Mouse (Mus musculus): ENCODE measurements around the gene Yod1. TPM values are rescaled to one million over a fixed set of nuclear protein-coding genes. Genes with fewer than 3 reads are reported as not detected.

The Yod1 gene
- polyA plus RNA-seq (2012; ENCODE audit: low replicate concordance): 1.2 and 4.8 TPM in 2 replicates

GRCm38 (mm10) chr1:130717291-130717871, at the start of gene Yod1:
Gene Yod1, plus strand, starts transcription at chr1:130717327.

GRCm38 (mm10) chr1:130715561-130716217, 1.4 kb upstream of the Yod1 start, which contains the start of gene Gm29427:
Gene Gm29427, minus strand, starts transcription at chr1:130715799.

GRCm38 (mm10) chr1:130729153-130729552, 12.0 kb downstream of the Yod1 start, which contains the start of gene Pfkfb2:
Gene Pfkfb2, minus strand, starts transcription at chr1:130729253.

GRCm38 (mm10) chr1:130731741-130732337, 14.7 kb downstream of the Yod1 start, which contains the start of gene AA986860:
Gene AA986860, plus strand, starts transcription at chr1:130731976.

Other genes starting within 250 kb of the Yod1 start
- gene Zp3r, start 87.7 kb upstream of the Yod1 start, polyA plus RNA-seq (2012; ENCODE audit: low replicate concordance): not detected in 2 replicates
- 0.12 TPM in 1 of 2 replicates, not detected in the other for gene C4bp, start 55.7 kb upstream of the Yod1 start, polyA plus RNA-seq (2012; ENCODE audit: low replicate concordance)
- gene Gm29427, start 1.5 kb upstream of the Yod1 start, polyA plus RNA-seq (2012; ENCODE audit: low replicate concordance): not detected in 2 replicates
- 0.35 and 6.2 TPM in 2 replicates for gene Pfkfb2, start 11.9 kb downstream of the Yod1 start, polyA plus RNA-seq (2012; ENCODE audit: low replicate concordance)
- gene AA986860, start 14.6 kb downstream of the Yod1 start, polyA plus RNA-seq (2012; ENCODE audit: low replicate concordance): 11.0 and 12.3 TPM in 2 replicates
- not detected in 2 replicates for gene Fcamr, start 83.6 kb downstream of the Yod1 start, polyA plus RNA-seq (2012; ENCODE audit: low replicate concordance)
- gene Pigr, start 109.4 kb downstream of the Yod1 start, polyA plus RNA-seq (2012; ENCODE audit: low replicate concordance): not detected in 2 replicates
- 557 and 1,286 TPM in 2 replicates for gene Fcmr, start 148.3 kb downstream of the Yod1 start, polyA plus RNA-seq (2012; ENCODE audit: low replicate concordance)
- not detected in 2 replicates for gene Il24, start 170.1 kb downstream of the Yod1 start, polyA plus RNA-seq (2012; ENCODE audit: low replicate concordance)
- not detected in 2 replicates for gene Il20, start 194.1 kb downstream of the Yod1 start, polyA plus RNA-seq (2012; ENCODE audit: low replicate concordance)
- gene Il19, start 222.8 kb downstream of the Yod1 start, polyA plus RNA-seq (2012; ENCODE audit: low replicate concordance): not detected in 2 replicates